Mouse (Mus musculus) adrenal gland, adult 8-10 months (tissue): Measurements from ENCODE around the gene 5730480H06Rik. TPM values are rescaled to one million over a fixed set of nuclear protein-coding genes. Genes with fewer than 3 reads are reported as not detected.
A peak's percentile ranks its signal among the peaks of the same experiment; 100 is the strongest.

Experiments used
- DNase-seq: peaks from one replicate; pipeline ENCODE4 v3.0.0; 2022
- total RNA-seq, 4 experiments: library from RNA; stranded (reverse); gene quantifications; 2 replicates each; pipeline ENCODE4 v1.2.4; 2022

5730480H06Rik gene
- 10 to 100 TPM; 11.6 to 22.0 (median 17.2) TPM for total RNA-seq

DNA sequence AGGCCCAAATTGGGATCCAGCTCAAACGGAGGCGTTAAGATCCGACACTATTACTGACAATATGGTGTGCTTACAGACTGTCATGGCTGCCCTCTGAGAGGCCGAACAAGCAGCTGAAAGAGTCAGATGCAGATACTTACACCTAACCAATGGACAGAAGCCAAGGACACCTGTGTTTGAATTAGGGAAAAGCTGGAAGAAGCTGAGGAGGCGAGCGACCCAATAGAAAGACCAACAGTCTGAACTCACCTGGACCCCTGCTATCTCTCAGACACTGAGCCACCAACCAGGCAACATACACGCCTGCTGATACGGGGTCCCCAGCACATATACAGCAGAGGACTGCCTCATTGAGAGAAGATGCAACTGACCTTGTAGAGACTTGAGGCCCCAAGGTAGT is at the start of gene 5730480H06Rik:
Gene 5730480H06Rik, plus strand, starts transcription at position 301 of the 400 bp plus-strand sequence.
- no peak for DNase-seq

DNA sequence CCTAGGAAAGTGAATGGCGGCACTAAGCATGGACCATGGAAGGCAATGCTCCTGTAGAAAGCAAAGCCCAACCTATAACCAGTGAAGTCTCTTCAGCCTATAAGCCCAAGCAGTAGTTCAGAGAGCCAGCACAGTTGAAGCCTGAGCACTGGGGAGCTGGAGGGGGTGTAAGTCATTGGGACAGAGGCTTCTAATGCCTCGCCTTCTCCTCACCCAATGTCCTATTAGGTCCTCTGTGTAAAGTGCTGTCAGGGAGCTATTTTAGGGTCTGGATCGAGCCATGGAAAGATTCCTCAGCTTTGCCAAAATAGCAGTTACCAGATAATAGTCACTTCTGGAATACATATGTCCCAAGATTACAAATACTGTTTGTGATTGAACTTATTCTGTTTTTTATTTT is 26.6 kb upstream of the 5730480H06Rik start:
- no peak for DNase-seq

DNA sequence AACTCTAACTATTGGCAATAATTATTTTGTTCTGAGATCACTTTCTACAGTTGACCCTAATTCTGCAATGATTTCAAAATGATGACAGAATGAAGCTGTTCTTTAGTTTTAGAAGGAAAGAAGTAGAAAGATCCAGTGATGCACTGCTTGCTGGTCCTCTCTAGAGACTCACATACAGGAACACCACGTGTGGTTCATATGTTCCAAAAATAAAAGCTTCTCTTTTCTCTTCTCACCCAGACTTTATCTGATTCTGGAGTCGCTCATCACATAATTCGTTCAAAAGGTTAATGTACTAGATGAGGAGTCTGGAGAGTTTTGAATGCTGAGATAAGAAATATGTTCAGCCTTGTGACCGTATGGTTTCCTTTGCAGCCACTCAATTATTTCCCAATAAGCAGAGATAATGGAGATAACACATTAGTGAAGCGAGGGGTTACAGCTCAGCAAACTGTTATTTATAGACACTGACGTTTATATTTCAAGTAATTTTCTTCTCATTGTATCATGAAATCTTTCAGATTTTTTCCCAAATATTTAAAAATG is 12.6 kb upstream of the 5730480H06Rik start:
- DNase-seq = no peak

DNA sequence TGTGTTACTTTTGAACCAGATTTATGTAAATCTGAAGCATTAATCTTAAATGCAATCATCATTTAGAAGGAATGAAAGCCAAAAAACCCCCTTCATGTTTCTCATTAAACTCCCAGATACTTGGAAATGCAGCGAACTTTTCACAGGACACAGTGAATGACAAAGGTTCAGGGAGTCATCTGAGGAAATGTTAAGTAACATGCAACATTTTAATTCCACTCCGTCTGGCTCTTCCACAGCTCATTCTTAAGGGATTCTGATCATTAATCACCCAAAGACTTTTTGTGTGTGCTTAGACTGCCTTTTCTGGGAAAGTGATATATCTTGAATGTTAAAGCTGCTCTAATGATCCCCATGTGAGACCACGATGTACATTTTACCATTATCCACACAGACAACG is 7.2 kb upstream of the 5730480H06Rik start:
- DNase-seq = no peak

DNA sequence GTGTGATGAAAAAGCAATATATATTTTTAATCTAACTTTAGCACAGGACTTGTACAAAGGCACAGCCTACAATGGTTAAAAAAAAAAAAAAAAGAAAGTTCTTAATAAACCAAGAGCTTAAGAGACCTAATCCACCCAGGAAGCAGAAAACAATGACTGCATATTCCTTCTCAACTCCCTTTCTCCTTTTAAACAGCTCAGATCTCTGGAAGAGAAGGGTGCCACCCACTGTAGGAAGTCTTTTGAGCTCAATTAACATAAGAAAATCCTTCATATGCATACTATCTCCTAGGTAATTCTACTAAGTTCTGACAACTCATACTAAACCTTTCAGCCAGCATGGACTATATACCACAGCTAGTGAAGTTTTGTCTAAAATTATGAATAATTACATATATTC is 1.5 kb upstream of the 5730480H06Rik start:
- DNase-seq = no peak

DNA sequence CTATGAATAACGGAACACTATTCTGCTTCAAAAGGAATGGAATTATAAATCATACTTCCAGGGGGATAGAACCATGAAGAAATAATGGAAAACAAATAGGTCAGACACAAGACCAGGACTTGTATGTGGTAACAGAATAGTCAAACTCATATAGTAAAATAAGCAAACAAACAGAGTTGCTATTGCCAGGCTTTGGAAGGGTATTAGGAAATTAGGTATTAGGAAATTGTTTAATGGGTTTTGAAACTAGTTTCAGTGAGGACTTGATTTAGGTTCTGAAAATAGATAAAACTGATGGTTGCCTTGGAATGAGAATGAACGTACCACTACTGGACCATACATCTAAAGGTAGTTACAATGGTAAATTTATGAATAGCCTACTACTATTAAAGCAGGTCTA is 2.0 kb downstream of the 5730480H06Rik start:
- no peak for DNase-seq

DNA sequence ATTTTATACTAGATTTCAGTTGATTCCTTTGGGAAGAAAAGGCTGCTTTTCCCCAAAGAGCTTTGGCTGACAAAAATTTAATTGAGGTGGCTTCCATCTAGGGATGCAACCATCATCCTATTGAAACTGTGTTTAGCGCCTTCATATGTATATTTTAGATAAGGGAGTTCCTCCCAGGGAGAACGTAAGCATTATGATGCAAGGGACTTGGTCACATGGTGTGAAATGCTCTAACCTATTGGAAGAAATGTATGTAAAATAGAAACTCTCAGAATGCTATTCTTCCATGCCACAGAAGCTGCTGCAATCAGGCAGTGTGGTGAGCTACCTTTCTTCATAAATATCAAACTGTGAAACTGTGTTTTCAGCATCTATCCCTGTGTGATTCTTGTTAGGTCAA is 3.1 kb downstream of the 5730480H06Rik start:
- DNase-seq = no peak

DNA sequence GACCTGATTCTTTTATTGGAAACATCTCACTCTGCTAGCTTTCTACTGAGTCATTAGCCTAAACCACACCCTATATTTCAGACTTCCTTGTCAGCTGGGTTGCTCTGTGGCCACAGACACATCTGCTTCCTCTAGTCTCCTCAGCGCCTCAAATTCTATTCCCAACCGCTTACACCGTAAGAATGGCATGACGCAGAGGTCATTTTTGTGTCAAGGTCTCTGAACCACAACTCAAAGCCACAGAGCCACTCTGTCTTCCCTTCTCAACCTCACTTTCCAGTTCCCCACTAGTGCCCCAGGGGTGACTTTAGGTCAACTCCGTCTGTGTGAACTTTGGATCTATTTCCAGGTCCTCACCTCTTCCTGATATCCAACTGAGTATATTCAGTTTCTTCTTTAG is 3.7 kb downstream of the 5730480H06Rik start:
- DNase-seq = peak; percentile 14

DNA sequence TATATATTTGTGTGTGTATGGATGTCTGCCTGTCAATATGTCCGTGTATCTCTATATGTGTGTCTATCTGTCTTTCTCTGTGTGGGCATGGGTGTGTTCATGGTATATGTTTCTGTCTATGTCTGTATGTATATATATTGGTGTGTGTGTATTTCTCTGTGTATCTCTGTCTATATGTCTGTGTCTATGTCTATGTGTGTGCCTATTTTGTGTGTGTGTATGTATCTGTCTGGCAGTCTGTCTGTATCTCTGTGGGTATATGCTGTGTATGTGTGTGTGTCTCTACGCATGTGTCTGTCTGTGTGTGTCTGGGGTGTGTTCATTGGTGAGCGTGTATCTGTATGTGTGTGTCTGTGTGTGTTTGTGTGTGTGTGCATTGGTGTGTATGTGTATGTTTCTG is 5.7 kb downstream of the 5730480H06Rik start:
- no peak for DNase-seq

DNA sequence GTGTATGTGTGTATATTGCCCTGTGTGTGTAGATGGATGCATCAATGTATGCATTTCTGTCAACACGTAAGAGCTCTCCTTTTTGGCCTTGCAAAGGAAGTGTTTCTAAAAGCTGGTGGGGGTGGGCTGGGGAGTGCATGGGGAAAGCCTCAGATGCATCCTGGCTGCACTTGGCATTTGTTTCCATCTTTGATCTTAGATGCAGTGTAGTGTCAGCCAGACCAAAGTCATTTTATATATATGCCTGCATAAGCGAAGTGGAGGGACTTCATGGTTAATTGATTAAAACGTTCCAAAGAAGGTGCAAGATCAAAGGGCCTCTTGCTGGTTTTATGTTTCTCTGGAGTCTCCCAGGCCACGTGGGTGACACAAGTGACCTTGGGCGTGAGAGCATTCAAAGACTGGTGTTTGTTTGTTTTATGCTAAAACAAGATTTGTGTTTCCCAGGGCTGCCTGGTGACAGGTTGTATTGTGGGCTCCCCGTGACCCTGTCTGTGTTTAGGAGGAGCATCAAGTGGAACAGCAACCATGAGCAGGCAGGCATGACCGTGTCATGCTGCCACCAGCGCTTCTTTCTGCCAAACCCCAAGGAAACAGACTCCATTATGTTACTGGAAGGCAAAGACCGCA is 6.2 kb downstream of the 5730480H06Rik start:
- peak; percentile 9 for DNase-seq

DNA sequence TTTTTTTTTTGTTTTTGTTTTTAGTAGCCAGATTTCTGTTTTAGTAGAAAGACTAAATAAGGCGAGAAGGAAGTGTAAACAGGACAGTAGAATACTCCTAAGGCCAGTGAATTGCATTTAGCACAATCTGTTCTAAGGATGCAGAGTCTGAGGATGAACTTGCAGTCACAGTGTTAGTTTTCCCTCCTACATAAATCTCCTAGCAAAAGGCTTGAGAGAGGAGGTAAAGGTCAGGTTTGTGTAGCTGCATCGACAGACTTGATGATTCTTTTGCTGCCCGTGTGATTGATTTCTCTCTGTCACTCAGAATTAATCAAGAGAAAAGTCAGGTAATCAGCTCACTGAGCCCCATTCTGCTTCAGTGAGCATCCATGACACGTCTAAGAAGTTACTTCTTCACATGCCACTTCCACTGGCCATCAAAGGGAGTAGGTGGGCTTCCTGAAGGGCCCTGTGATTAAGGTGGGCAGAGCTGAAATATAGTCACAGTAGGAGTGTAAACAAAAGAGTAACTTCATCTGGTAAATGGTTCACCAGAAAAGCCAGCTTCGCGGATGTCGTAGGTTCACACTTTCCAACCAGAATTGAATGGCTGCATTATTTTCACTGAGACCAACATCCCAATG is 13.2 kb downstream of the 5730480H06Rik start:
- DNase-seq = no peak

DNA sequence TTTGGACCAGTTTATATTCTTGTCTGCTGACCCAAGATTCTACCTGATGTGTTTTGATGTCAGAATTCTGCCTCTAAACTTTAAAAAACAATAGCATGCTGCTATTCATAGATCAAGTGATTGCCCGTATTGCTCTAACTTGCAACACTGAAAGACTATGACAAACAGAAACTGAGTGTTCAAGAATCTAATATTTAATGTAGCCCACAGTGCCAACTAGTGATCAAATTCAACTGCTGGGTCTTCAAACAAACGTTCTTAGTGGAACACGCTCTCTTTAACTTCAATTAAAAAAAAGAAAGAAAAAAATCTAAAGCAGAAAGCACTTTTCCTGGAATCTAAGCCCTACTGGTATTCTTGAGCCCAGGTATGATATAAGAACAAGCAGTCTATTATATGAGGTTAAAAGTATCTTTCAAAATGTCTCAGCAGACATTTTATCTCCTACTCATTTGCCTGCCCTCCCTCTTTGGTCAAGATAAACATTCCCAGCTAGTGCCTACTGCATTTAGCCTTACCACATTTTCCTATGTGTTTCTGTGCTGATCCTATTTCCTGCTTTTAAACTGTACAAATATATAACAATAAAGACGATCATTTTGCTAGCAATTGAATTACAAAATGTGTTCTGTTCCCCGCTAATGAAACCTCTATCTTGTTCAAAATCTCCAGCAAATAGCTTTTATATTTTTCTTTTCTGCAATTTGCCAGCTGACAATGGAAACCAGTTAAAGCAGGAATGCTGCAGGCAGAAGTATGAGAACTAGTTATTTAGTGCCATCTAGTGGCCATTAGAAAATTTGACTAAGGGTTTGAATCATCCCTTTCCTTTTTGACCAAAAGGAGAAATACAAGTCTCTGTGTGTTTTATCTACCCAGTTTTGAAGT is 17.6 kb downstream of the 5730480H06Rik start:
- no peak for DNase-seq

DNA sequence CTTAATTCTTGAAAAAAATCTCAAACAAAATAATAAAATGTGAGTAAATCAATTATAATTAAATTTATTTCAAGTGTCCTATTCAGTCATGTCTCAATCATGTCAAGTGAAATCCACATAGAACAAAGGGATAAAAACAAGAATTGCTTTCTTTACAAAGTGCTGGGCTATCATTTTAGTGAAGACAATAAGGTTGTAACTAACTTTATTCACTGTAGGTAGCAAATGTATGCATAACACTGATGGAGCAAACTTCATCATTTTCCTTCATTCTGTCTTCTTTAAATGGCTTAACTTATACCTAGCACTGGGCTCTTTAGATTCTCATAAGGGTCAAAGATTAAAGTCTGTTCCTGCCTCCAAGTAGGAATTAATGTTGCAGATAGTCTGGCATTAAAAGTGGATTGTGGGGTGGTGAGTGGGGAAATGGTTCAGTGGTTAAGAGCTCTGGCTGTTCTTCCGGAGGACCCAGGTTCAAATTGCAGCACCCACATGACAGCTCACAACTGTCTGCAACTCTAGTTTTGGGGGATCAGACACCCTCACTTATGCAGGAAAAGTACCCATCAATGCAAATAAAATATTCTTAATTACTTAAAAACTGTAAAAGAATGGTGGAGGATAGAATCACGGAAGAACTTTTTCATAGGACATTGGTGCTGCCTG is 18.4 kb downstream of the 5730480H06Rik start:
- DNase-seq = no peak

DNA sequence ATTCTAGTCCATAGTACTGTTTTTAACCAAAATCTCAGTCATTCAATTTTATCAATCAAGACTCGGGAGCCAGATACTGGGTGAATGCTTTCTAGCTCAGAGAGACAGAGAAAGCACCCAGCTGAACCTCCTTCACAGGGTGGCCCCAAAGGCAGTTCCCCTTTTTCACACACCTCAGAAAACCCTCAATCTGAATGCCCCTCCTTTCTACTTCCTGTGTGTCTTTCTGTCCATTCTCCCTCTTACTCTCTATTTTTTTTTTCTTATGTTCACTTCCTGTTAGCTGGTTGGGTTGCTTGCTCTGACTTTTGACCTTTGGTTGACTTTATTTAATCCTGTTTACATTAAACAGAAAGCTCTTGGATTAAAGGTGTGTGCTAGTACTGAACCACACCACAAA is 21.6 kb downstream of the 5730480H06Rik start:
- DNase-seq = no peak

DNA sequence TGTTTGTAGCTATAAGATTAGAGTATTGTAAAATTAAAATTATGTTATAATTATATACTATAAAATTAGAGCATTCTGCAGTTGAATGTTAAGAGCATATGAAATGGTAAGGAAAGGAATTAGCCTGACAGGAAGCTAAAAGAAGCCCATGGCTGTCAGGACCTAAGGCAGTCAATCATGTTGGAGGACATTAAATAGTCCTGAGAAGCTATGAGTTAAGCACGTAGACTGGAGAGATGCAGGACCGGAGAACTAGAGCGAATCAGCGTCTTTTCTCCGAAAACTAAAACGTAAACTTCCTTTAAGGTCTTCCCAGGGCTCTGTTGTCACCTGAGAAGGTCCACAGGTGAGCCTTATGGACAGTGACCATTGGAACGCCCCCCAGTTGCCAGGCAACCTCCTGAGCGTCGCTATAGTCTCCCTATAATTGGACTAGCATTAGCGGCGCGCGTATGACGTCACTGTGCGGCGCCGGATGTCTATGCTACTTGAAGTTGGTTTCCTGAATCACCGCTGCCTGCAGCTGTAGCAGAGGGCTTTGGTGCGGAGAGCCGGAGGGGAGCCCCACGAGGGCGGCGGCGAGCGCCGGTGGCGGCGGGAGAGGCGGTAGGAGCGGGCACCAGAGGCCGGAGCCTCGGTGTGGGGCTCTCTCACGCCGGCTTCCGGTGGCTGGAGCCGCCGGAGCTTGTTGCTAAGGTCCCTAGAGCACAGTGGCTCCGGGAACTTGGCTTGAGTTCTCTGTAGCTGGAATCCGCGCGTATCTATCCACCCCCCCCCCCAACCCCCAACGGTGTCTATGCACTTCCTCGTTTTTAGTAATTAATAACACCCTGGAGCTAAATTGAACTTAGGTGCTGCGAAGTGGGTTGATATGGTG is 44.4 kb downstream of the 5730480H06Rik start:
- DNase-seq = peak; percentile 89

DNA sequence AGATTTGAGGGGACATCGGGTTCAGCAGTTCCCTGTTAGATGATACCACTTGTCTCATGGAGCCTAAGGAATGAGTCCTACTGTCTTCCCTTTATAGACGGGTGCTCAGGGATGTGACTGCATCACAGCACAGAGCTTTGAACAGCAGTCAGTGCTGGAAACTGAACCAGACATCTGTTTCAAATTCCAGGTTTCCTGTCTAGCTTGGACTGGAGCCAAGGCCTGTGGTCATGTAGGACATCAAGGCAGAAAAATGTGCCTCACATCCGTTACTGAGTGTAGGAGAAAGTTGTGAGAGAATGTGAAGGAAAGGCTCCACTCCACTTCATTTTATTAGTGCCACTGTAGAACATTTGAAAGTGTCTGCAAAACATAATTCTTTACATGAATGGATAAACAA is 74.7 kb downstream of the 5730480H06Rik start:
- no peak for DNase-seq

DNA sequence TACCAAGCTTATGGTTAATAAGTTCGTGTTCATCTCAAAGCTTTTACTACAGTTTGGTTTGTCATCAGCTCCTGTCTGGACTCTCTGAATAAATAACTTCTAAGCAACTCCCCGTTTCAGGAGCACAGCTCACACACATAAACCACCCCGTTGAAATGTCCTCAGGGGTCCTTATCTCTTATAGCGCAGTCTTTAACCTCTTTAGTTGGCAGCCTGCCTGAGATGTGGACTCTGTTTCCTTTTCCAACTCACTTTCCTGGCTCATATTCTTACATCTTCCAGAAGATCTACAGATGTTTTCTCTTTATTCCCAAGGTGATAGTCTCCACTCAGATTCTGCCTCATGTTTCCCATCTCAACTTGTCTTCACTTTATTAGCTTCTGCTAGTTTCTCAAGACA is 80.5 kb downstream of the 5730480H06Rik start:
- DNase-seq = no peak

DNA sequence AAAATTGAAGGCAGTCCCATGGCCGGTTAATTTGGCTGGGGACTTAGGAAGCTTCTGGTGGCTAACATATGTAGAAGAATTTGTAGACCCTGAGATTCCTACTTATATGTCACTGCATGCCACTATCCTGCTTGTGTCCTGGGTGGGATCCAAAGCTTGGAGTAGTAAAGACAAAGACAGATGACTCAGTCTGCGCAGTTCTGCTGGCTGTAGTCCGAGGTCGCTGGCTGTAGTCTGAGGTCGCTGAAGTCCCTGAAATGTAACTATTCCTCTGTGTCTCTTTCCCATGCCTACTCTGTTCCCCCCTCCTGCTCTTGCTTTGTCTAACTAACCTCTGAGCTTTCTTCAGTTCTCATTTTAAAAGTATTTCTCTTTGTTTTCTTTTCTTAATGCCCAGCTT is 82.6 kb downstream of the 5730480H06Rik start:
- peak; percentile 54 for DNase-seq

DNA sequence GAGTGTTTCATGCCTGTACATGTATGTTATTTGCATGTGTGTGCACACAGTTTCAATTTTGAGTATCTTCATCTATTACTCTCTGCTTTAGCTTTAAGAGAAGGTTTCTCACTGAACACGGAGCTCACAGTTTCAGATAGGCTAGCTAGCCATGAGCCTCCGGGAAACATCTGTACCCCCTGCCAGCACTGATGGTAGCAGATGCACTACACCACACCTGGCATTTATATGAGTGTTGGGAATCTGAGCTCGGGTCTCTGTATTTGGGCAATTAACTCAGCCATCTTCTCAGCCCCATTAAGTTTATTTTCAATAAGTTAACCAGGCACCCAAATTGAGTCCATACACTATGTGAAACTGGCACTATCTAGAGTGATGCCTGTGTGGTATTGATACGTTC is 83.7 kb downstream of the 5730480H06Rik start:
- no peak for DNase-seq

DNA sequence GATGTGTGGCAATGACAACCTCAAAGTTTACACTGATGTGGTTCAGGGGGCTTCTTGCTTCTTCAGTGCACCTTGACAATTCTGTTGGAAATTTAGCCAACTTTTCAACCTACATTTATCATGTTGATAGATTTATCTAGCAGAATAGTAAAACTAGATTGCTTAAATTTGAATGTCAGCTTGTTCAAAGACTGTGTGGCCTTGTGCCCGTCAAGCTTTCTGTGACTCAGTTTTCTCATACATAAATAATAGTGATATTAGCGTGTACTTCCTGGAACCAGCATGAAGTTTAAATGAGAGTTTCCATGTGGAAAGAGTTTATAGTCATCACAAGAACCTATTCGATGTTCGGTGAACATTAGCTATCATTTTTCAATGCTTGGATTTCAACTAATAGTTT is 84.5 kb downstream of the 5730480H06Rik start:
- peak; percentile 39 for DNase-seq

DNA sequence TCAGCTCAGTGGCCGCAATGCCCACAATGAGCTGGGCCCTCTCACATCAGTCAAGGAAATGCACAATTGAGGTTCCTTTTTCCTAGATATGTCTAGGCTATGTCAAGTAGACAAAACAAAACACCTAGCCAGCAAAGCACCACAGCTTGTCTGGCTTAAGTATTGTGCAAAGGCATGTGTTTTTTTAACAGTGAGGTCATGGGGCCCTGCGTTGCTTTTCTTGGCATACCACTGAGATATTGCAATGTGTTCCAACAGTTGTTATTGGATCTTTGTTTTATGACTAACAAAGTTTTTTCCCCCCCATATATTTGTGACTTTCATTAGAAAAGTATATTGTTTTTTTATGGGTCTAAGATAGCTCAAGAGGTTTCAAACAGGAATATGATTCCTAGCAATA is 92.0 kb downstream of the 5730480H06Rik start:
- no peak for DNase-seq

DNA sequence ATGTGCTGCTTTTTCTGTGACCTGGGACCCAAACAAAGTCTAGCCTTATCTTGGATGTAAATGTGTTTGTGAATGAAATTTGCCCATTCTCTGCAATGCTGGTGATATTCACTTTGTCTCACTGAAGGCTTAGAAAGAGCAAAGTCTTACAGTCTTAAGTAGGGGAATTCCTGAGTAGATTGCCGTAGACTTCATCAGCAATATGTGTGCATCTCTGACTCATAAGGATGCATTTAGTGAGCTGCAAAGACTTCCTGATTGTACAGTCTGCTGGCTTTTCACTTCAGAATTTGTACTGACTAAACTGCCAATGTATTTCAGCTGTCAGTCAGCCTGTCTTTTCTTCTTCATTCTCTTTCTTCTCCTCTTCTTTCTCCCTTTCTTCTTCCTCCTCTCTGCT is 94.2 kb downstream of the 5730480H06Rik start:
- DNase-seq = no peak
